Mouse (Mus musculus): ENCODE data around the gene Olfr1535. TPM values are rescaled to one million over a fixed set of nuclear protein-coding genes. Genes with fewer than 3 reads are reported as not detected.

Olfr1535 gene
- polyA plus RNA-seq (2012; fragmentation: generic; extraction: Trizol) = not detected

- no peaks in the 10 kb centered on the region for H3K79me2 ChIP-seq (ENCODE audit: control insufficient read depth, insufficient read depth)
- H3K36me3 ChIP-seq (ENCODE audit: control insufficient read depth, insufficient read depth) = no peaks in the 10 kb centered on the region
- TF ChIP-seq POLR2AphosphoS2 (IDR thresholded peaks at IDR 0.05; ENCODE audit: insufficient read length, low read depth) = no peak
- no peak for TF ChIP-seq MYOG (IDR thresholded peaks at IDR 0.05; ENCODE audit: control insufficient read depth in 1 of 3, insufficient read depth in 1 of 3, insufficient read length in 2 of 3, low read depth in 2 of 3)
- TF ChIP-seq MAX (IDR thresholded peaks at IDR 0.05; ENCODE audit: low read depth) = no peak
- TF ChIP-seq E2F4 (IDR thresholded peaks at IDR 0.05; ENCODE audit: insufficient read depth) = no peak
- no peak for TF ChIP-seq USF1 (IDR thresholded peaks at IDR 0.05; ENCODE audit: low read depth)
- no peak for TF ChIP-seq CEBPB (IDR thresholded peaks at IDR 0.05; ENCODE audit: insufficient read depth, poor library complexity, severe bottlenecking)
- no peak for TF ChIP-seq SRF (IDR thresholded peaks at IDR 0.05; ENCODE audit: control insufficient read depth, insufficient read length, low read depth)
- no peak for TF ChIP-seq MYOD1 (IDR thresholded peaks at IDR 0.05; ENCODE audit: control insufficient read depth in 1 of 3, insufficient read length in 2 of 3, low read depth in 2 of 3)
- TF ChIP-seq TCF3 (IDR thresholded peaks at IDR 0.05; ENCODE audit: insufficient read length, low read depth) = no peak
- TF ChIP-seq TCF12 (IDR thresholded peaks at IDR 0.05; ENCODE audit: insufficient read depth, poor library complexity, severe bottlenecking) = no peak
- TF ChIP-seq REST (IDR thresholded peaks at IDR 0.05; ENCODE audit: insufficient read depth, insufficient read length) = no peak
- TF ChIP-seq POLR2A (IDR thresholded peaks at IDR 0.05; ENCODE audit: insufficient read length, low read depth) = no peak
- H3K4me2 ChIP-seq (ENCODE audit: low read depth) = no peak within 1 kb of the TSS
- H3K4me3 ChIP-seq = no peak within 1 kb of the TSS
- no peaks in the 10 kb centered on the region for H3K27me3 ChIP-seq (ENCODE audit: control insufficient read depth, insufficient read depth, insufficient read length)
- H3ac ChIP-seq (ENCODE audit: control insufficient read depth, insufficient read length) = no peak within 1 kb of the TSS
Measured at GRCm38 (mm10) chr13:21559793-21560192, at the start of gene Olfr1535. Gene Olfr1535 (minus strand): TSS chr13:21559893.

DNA sequence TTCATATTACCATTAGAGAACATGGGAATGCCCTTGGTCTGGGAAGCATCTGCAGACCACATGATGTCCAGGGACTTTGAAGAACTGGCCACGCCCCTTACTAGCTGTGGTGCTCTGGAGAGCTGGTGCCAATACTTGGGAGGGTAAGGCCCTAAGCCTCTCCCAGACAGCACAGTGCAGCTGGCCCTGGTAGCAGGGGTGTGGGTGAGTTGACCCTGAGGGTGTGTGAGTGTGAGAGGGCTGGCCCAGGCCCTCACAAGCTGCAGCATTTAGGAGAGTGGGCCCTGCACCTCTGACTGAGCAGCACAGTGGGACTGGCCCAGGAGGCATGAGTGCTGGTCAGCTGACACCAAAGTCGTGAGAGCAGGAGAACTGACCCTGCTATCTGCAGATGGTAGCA is 31.9 kb upstream of the Olfr1535 start:
- no peak for TF ChIP-seq REST (IDR thresholded peaks at IDR 0.05; ENCODE audit: insufficient read depth, insufficient read length)
- no peak for TF ChIP-seq MYOG (IDR thresholded peaks at IDR 0.05; ENCODE audit: control insufficient read depth in 1 of 3, insufficient read depth in 1 of 3, insufficient read length in 2 of 3, low read depth in 2 of 3)
- Histone ChIP-seq H3ac (ENCODE audit: control insufficient read depth, insufficient read length) (no peak overlapping the region), H3K4me2 (ENCODE audit: low read depth) (no peak overlapping the region), H3K27me3 (ENCODE audit: control insufficient read depth, insufficient read depth, insufficient read length) (no peaks in the 10 kb centered on the region), H3K36me3 (ENCODE audit: control insufficient read depth, insufficient read depth) (no peaks in the 10 kb centered on the region), H3K4me3 (no peak overlapping the region), H3K79me2 (ENCODE audit: control insufficient read depth, insufficient read depth) (no peaks in the 10 kb centered on the region)

- Histone ChIP-seq H3K79me2 (ENCODE audit: control insufficient read depth, insufficient read depth) (no peaks in the 10 kb centered on the region), H3K36me3 (ENCODE audit: control insufficient read depth, insufficient read depth) (no peaks in the 10 kb centered on the region), H3K27me3 (ENCODE audit: control insufficient read depth, insufficient read depth, insufficient read length) (no peaks in the 10 kb centered on the region), H3K4me3 (no peak within 1 kb of the TSS), H3K4me2 (ENCODE audit: low read depth) (no peak within 1 kb of the TSS), H3ac (ENCODE audit: control insufficient read depth, insufficient read length) (no peak within 1 kb of the TSS)
- TF ChIP-seq REST (IDR thresholded peaks at IDR 0.05; ENCODE audit: insufficient read depth, insufficient read length) = no peak
- TF ChIP-seq MYOD1 (IDR thresholded peaks at IDR 0.05; ENCODE audit: control insufficient read depth in 1 of 3, insufficient read length in 2 of 3, low read depth in 2 of 3) = no peak
- no peak for TF ChIP-seq POLR2A (IDR thresholded peaks at IDR 0.05; ENCODE audit: insufficient read length, low read depth)
- no peak for TF ChIP-seq MYOG (IDR thresholded peaks at IDR 0.05; ENCODE audit: control insufficient read depth in 1 of 3, insufficient read depth in 1 of 3, insufficient read length in 2 of 3, low read depth in 2 of 3)
- no peak for TF ChIP-seq CEBPB (IDR thresholded peaks at IDR 0.05; ENCODE audit: insufficient read depth, poor library complexity, severe bottlenecking)
- no peak for TF ChIP-seq E2F4 (IDR thresholded peaks at IDR 0.05; ENCODE audit: insufficient read depth)
- no peak for TF ChIP-seq POLR2AphosphoS2 (IDR thresholded peaks at IDR 0.05; ENCODE audit: insufficient read length, low read depth)
- no peak for TF ChIP-seq MAX (IDR thresholded peaks at IDR 0.05; ENCODE audit: low read depth)
- no peak for TF ChIP-seq SRF (IDR thresholded peaks at IDR 0.05; ENCODE audit: control insufficient read depth, insufficient read length, low read depth)
- no peak for TF ChIP-seq USF1 (IDR thresholded peaks at IDR 0.05; ENCODE audit: low read depth)
- TF ChIP-seq TCF12 (IDR thresholded peaks at IDR 0.05; ENCODE audit: insufficient read depth, poor library complexity, severe bottlenecking) = no peak
- no peak for TF ChIP-seq TCF3 (IDR thresholded peaks at IDR 0.05; ENCODE audit: insufficient read length, low read depth)
Measured at GRCm38 (mm10) chr13:21581659-21582058, 22.0 kb upstream of the Olfr1535 start, which contains the start of gene Olfr1364. Gene Olfr1364 (minus strand): TSS chr13:21581759.

GRCm38 (mm10) chr13:21550416-21551110 is 9.1 kb downstream of the Olfr1535 start:
- Histone ChIP-seq H3ac (ENCODE audit: control insufficient read depth, insufficient read length) (no peak overlapping the region), H3K79me2 (ENCODE audit: control insufficient read depth, insufficient read depth) (no peaks in the 10 kb centered on the region), H3K36me3 (ENCODE audit: control insufficient read depth, insufficient read depth) (no peaks in the 10 kb centered on the region), H3K27me3 (ENCODE audit: control insufficient read depth, insufficient read depth, insufficient read length) (no peaks in the 10 kb centered on the region), H3K4me3 (no peak overlapping the region), H3K4me2 (ENCODE audit: low read depth) (no peak overlapping the region)
- TF ChIP-seq E2F4 (IDR thresholded peaks at IDR 0.05; ENCODE audit: insufficient read depth) (no peak), POLR2A (IDR thresholded peaks at IDR 0.05; ENCODE audit: insufficient read length, low read depth) (no peak), TCF12 (IDR thresholded peaks at IDR 0.05; ENCODE audit: insufficient read depth, poor library complexity, severe bottlenecking) (no peak), REST (IDR thresholded peaks at IDR 0.05; ENCODE audit: insufficient read depth, insufficient read length) (no peak), MYOD1 (IDR thresholded peaks at IDR 0.05; ENCODE audit: control insufficient read depth in 1 of 3, insufficient read length in 2 of 3, low read depth in 2 of 3) (no peak), CEBPB (IDR thresholded peaks at IDR 0.05; ENCODE audit: insufficient read depth, poor library complexity, severe bottlenecking) (no peak), POLR2AphosphoS2 (IDR thresholded peaks at IDR 0.05; ENCODE audit: insufficient read length, low read depth) (no peak), MAX (IDR thresholded peaks at IDR 0.05; ENCODE audit: low read depth) (no peak), USF1 (IDR thresholded peaks at IDR 0.05; ENCODE audit: low read depth) (no peak)

DNA sequence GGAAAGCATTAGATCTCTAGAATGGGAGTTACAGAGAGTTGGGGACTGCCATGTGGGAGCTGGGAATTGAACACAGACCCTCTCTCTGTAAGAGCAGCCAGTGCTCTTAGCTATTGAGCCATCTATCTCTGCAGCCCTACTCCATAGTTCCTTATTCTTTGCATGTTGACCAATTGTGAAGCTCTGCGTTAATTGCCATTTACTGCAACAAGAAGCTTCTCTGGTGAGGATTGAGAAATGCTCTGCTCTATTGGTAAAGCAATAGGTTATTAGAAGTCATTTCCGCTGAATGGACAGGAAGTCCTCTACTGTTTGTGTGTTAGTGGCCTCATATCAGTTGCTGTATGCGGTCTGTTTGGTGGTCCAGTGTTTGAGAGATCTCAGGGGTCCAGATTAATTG is 10.2 kb downstream of the Olfr1535 start:
- TF ChIP-seq CEBPB (IDR thresholded peaks at IDR 0.05; ENCODE audit: insufficient read depth, poor library complexity, severe bottlenecking) (no peak), TCF3 (IDR thresholded peaks at IDR 0.05; ENCODE audit: insufficient read length, low read depth) (no peak), USF1 (IDR thresholded peaks at IDR 0.05; ENCODE audit: low read depth) (no peak), SRF (IDR thresholded peaks at IDR 0.05; ENCODE audit: control insufficient read depth, insufficient read length, low read depth) (no peak), MYOG (IDR thresholded peaks at IDR 0.05; ENCODE audit: control insufficient read depth in 1 of 3, insufficient read depth in 1 of 3, insufficient read length in 2 of 3, low read depth in 2 of 3) (no peak), MAX (IDR thresholded peaks at IDR 0.05; ENCODE audit: low read depth) (no peak), E2F4 (IDR thresholded peaks at IDR 0.05; ENCODE audit: insufficient read depth) (no peak)
- Histone ChIP-seq H3K27me3 (ENCODE audit: control insufficient read depth, insufficient read depth, insufficient read length) (no peaks in the 10 kb centered on the region), H3ac (ENCODE audit: control insufficient read depth, insufficient read length) (no peak overlapping the region), H3K79me2 (ENCODE audit: control insufficient read depth, insufficient read depth) (no peaks in the 10 kb centered on the region), H3K36me3 (ENCODE audit: control insufficient read depth, insufficient read depth) (no peaks in the 10 kb centered on the region), H3K4me3 (no peak overlapping the region), H3K4me2 (ENCODE audit: low read depth) (no peak overlapping the region)

All from myocyte (in vitro differentiated cells).